8 mouse cellular contexts compared by ENCODE assay signal in the genomic region with DNA sequence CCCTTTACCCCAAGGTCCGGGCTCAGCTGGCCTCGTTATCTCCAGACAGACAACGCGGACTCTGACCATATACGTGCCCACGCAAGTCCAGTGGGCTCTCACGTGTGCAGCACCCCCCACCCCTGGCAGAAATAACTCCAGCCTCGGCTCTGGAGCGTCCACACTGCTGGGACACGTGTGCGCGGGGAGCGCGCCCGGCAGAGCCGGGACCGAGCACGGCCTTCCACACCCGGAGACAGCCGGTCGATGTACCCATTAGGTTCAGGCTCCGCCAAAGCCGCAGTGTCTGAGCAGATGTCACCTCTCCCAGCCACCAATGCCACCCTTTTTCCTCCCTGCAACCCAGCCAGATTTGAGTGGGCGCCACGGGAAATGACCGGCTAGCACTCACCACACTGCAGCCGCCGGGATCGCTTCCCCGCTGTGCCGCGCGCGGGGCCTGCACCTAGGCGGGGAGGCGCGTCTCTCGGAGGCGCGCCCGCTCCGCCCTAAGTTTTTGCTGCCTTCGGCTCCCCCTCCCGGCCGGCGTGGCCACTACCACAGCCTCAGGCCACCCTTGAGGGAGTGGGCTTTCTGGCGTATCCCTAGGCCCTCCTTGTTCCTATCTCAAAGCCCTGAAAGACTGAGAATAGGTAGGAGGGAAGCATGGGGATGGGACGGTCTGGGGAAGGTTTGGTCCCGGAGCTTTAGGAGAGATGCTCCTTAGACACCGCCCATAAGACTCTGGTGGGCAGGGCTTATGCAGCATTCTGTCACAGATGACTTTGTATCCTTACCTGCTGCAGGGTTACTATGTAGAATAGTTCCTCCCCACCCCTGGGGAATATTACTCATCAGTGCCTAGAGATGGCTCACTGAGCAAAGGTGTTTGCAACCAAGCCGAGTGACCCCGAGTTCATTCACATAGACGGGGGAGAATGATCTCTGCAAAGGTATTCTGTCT. TPM values are rescaled to one million over a fixed set of nuclear protein-coding genes. Genes with fewer than 3 reads are reported as not detected.
A peak's percentile ranks its signal among the peaks of the same experiment; 100 is the strongest.
DNase-seq lines count a peak whose midpoint lies in the region; ATAC-seq and TF ChIP-seq lines count a peak whose summit lies in the region.

A gene (minus strand): TSS at position 715 of the 943 bp plus-strand sequence.

- peak within 1 kb of the TSS; percentile 89 for H3K27ac ChIP-seq in forebrain, embryonic 15.5 days (replicated peaks)
- no peak within 1 kb of the TSS for H3K27ac ChIP-seq in lung, embryonic 14.5 days (ENCODE audit: low read depth)

- peak within 1 kb of the TSS; percentile 95 for H3K4me2 ChIP-seq in forebrain, embryonic 15.5 days (replicated peaks)
- H3K4me2 ChIP-seq in lung, embryonic 14.5 days: peak within 1 kb of the TSS; percentile 96

- TF ChIP-seq CTCF in lung, embryonic 14.5 days (IDR thresholded peaks at IDR 0.05; ENCODE audit: low read depth): peak; percentile 74

- intact Hi-C loops in heart, postnatal 10 days (cut with DNase I): loop anchor here (1.0 kb wide), 1 partner anchor 28 kb away; no protein-coding TSS in a partner anchor

- H3K9ac ChIP-seq in forebrain, embryonic 15.5 days (replicated peaks): peak within 1 kb of the TSS; percentile 88
- H3K9ac ChIP-seq in lung, embryonic 14.5 days: peak within 1 kb of the TSS; percentile 76

- WGBS in forebrain, embryonic 15.5 days: 5% methylated on average over 53 of the region's 53 CpGs
- WGBS in large intestine, adult 2 months: 7% methylated on average over 53 of the region's 53 CpGs
- WGBS in lung, embryonic 14.5 days: 6% methylated on average over 53 of the region's 53 CpGs

- H3K27me3 ChIP-seq in forebrain, embryonic 15.5 days: no peaks in the 10 kb centered on the region
- H3K27me3 ChIP-seq in lung, embryonic 14.5 days (ENCODE audit: insufficient read depth, low read length): no peaks in the 10 kb centered on the region

- peaks cover 57% of the 10 kb centered on the region for H3K4me1 ChIP-seq in forebrain, embryonic 15.5 days
- H3K4me1 ChIP-seq in lung, embryonic 14.5 days (ENCODE audit: insufficient read depth): peaks cover 20% of the 10 kb centered on the region; the same call in 1 of the 2 replicates

- H3K9me3 ChIP-seq in forebrain, embryonic 15.5 days: no peaks in the 10 kb centered on the region
- H3K9me3 ChIP-seq in lung, embryonic 14.5 days (ENCODE audit: low read depth, low read length): no peaks in the 10 kb centered on the region

- DNase-seq in Muller cell, postnatal 12 days (ENCODE audit: inconsistent ontology term): peak; percentile 89
- peak; percentile 88 for DNase-seq in cerebellum, adult 11-12 months
- peak; percentile 88 for DNase-seq in heart, postnatal 10 days
- no peak for DNase-seq in large intestine, adult 2 months (ENCODE audit: low read depth, low spot score)
- DNase-seq in lung, embryonic 14.5 days: peak; percentile 93
- DNase-seq in thymus, postnatal 14 days: peak; percentile 89

- H3K4me3 ChIP-seq in forebrain, embryonic 15.5 days: peak within 1 kb of the TSS; percentile 76
- peak within 1 kb of the TSS; percentile 70 for H3K4me3 ChIP-seq in lung, embryonic 14.5 days (ENCODE audit: low read depth, low read length)

- H3K36me3 ChIP-seq in forebrain, embryonic 15.5 days: no peaks in the 10 kb centered on the region
- peaks cover 44% of the 10 kb centered on the region for H3K36me3 ChIP-seq in lung, embryonic 14.5 days (ENCODE audit: insufficient read depth)

- ATAC-seq in forebrain, embryonic 15.5 days (replicated peaks): peak; percentile 74
- peak; percentile 85 for ATAC-seq in lung, embryonic 14.5 days (ENCODE audit: insufficient read depth)
- peak; percentile 56 for ATAC-seq in neutrophil, adult 5-6 weeks (ENCODE audit: extremely low read depth, insufficient number of reproducible peaks, low FRiP score, poor library complexity, severe bottlenecking)

RNA-seq across cellular contexts. Expression of the gene that starts here (rescaled TPM):
- polyA plus RNA-seq in forebrain, embryonic 15.5 days (2015; fragmentation: Nextera tagmentation; extraction: Ambion mirVana): 83.1 and 86.3 TPM in 2 replicates
- 10 to 100 TPM; 53.3 to 59.8 TPM for total RNA-seq in heart, postnatal 10 days (2021)
- polyA plus RNA-seq in large intestine, adult 2 months (2012; rRNA removed): 214 and 297 TPM in 2 replicates
- 27.6 and 30.1 TPM in 2 replicates for polyA plus RNA-seq in lung, embryonic 14.5 days (2014; fragmentation: Nextera tagmentation; extraction: Ambion mirVana)
- total RNA-seq in neutrophil, adult 5-6 weeks (2017): 4.9 and 9.7 TPM in 2 replicates
